Mouse (Mus musculus) CH12.LX (cell line): ENCODE measurements at regions not wholly inside any gene's neighbourhood (a gene's known extent, or its start where the extent isn't known, plus 50 kb on each side); places are given as distances from the start of the nearest gene placed in this dataset.

Experiments used
- DNase-seq: peaks from one replicate; pipeline ENCODE4 v3.0.0-alpha.2; 2013; ENCODE audit errors: extremely low read depth
- H3K27ac ChIP-seq: 2 replicates; pipeline ENCODE4 v1.5.1; 2012; ENCODE audit warnings: low read depth, mild to moderate bottlenecking, control low read depth, moderate library complexity; ENCODE audit not compliant: insufficient read depth
- H3K27me3 ChIP-seq: replicated peaks from 2 replicates; pipeline ENCODE3; 2012; ENCODE audit warnings: inconsistent platforms
- H3K36me3 ChIP-seq, 2 experiments: replicated peaks in 1 of 2; 2 replicates each; pipeline versions ENCODE3 to v1.6.1; 2012; ENCODE audit warnings: inconsistent platforms in 1 of 2, low read length in 1 of 2, mild to moderate bottlenecking in 1 of 2, mixed read lengths in 1 of 2, moderate library complexity in 1 of 2; ENCODE audit not compliant: control insufficient read depth in 1 of 2, insufficient read depth in 1 of 2
- H3K4me1 ChIP-seq, 2 experiments: 2 replicates each; pipeline ENCODE4 v1.6.1; 2012; ENCODE audit warnings: inconsistent platforms in 1 of 2, moderate library complexity in 1 of 2; ENCODE audit not compliant: insufficient read depth in 2 of 2, control insufficient read depth in 1 of 2
- H3K4me2 ChIP-seq: 2 replicates; pipeline ENCODE4 v1.6.1; 2012; ENCODE audit warnings: low read depth, mild to moderate bottlenecking, control low read depth; ENCODE audit not compliant: poor library complexity, insufficient read depth, severe bottlenecking
- H3K4me3 ChIP-seq, 3 experiments: fragments of 150-350 bp in 1 of 3; sonication (generic) in 1 of 3; replicated peaks in 1 of 3; 2 replicates each; pipeline versions ENCODE3 to v1.5.1; 2011 to 2012; ENCODE audit warnings: low read depth in 2 of 3, low read length in 2 of 3, mild to moderate bottlenecking in 2 of 3, moderate library complexity in 2 of 3, control low read depth in 1 of 3, improper control_type of control experiment in 1 of 3, inconsistent platforms in 1 of 3, mixed read lengths in 1 of 3; ENCODE audit not compliant: poor library complexity in 1 of 3
- H3K79me2 ChIP-seq: replicated peaks from 2 replicates; pipeline ENCODE4 v1.6.1; 2012; ENCODE audit warnings: mild to moderate bottlenecking, moderate library complexity; ENCODE audit not compliant: control insufficient read depth, poor library complexity, insufficient read depth, severe bottlenecking; ENCODE audit errors: extremely low read depth
- H3K9ac ChIP-seq: 2 replicates; pipeline ENCODE4 v1.6.1; 2012; ENCODE audit warnings: low read depth, mild to moderate bottlenecking, control low read depth, moderate library complexity; ENCODE audit not compliant: insufficient read depth
- H3K9me3 ChIP-seq: replicated peaks from 2 replicates; pipeline ENCODE3; 2012; ENCODE audit warnings: low read length, inconsistent platforms, mixed read lengths
- CHD1 ChIP-seq: IDR thresholded peaks from 2 replicates; pipeline ENCODE4 v1.6.1; 2012; ENCODE audit warnings: low read depth, low read length, improper control_type of control experiment, inconsistent platforms
- CHD2 ChIP-seq: IDR thresholded peaks from 2 replicates; pipeline ENCODE4 v1.6.1; 2011; ENCODE audit warnings: low read length, improper control_type of control experiment
- CTCF ChIP-seq, 2 experiments: IDR thresholded peaks in 1 of 2; conservative IDR thresholded peaks in 1 of 2; 2 replicates each; pipeline ENCODE4 v1.5.1; 2011 to 2012; ENCODE audit warnings: low read depth in 2 of 2, low read length in 2 of 2, improper control_type of control experiment in 1 of 2, inconsistent platforms in 1 of 2, mild to moderate bottlenecking in 1 of 2, moderate library complexity in 1 of 2
- E2F4 ChIP-seq: IDR thresholded peaks from 2 replicates; pipeline ENCODE4 v1.6.1; 2011; ENCODE audit warnings: low read depth, low read length, improper control_type of control experiment; ENCODE audit not compliant: insufficient replicate concordance
- ETS1 ChIP-seq: conservative IDR thresholded peaks from 2 replicates; pipeline ENCODE4 v1.6.1; 2012; ENCODE audit warnings: low read depth, mild to moderate bottlenecking, inconsistent platforms, low read length, improper control_type of control experiment, moderate library complexity
- HCFC1 ChIP-seq: IDR thresholded peaks from 2 replicates; pipeline ENCODE4 v1.6.1; 2012; ENCODE audit warnings: low read depth, mild to moderate bottlenecking, inconsistent platforms, low read length, improper control_type of control experiment
- IRF4 ChIP-seq: IDR thresholded peaks from 2 replicates; pipeline ENCODE4 v1.6.1; 2014; ENCODE audit warnings: low read depth, mild to moderate bottlenecking, inconsistent platforms, low read length, improper control_type of control experiment
- MAFK ChIP-seq: IDR thresholded peaks from 2 replicates; pipeline ENCODE4 v1.6.1; 2011; ENCODE audit warnings: low read length, improper control_type of control experiment; ENCODE audit not compliant: insufficient replicate concordance
- MAX ChIP-seq: IDR thresholded peaks from 2 replicates; pipeline ENCODE4 v1.6.1; 2011; ENCODE audit warnings: low read length, improper control_type of control experiment
- MAZ ChIP-seq: IDR thresholded peaks from 2 replicates; pipeline ENCODE4 v1.6.1; 2012; ENCODE audit warnings: low read depth, mild to moderate bottlenecking, inconsistent platforms, low read length, improper control_type of control experiment, moderate library complexity
- MEF2A ChIP-seq: IDR thresholded peaks from 2 replicates; pipeline ENCODE4 v1.6.1; 2014; ENCODE audit warnings: low read depth, mild to moderate bottlenecking, inconsistent platforms, low read length, improper control_type of control experiment, borderline replicate concordance
- MYC ChIP-seq: IDR thresholded peaks from 2 replicates; pipeline ENCODE4 v1.6.1; 2011; ENCODE audit warnings: low read depth, mild to moderate bottlenecking, improper control_type of control experiment, low read length
- NELFE ChIP-seq: IDR thresholded peaks from 2 replicates; pipeline ENCODE4 v1.6.1; 2011; ENCODE audit warnings: low read depth, low read length, improper control_type of control experiment
- NRF1 ChIP-seq: IDR thresholded peaks from 2 replicates; pipeline ENCODE4 v1.6.1; 2014; ENCODE audit warnings: low read depth, mild to moderate bottlenecking, inconsistent platforms, low read length, improper control_type of control experiment, moderate library complexity
- POLR2AphosphoS2 ChIP-seq: IDR thresholded peaks from 2 replicates; pipeline ENCODE4 v1.6.1; 2011; ENCODE audit warnings: low read depth, low read length, improper control_type of control experiment
- RAD21 ChIP-seq: IDR thresholded peaks from 2 replicates; pipeline ENCODE4 v1.6.1; 2011; ENCODE audit warnings: low read depth, mild to moderate bottlenecking, low read length, improper control_type of control experiment, moderate library complexity
- RCOR1 ChIP-seq: conservative IDR thresholded peaks from 2 replicates; pipeline ENCODE4 v1.6.1; 2012; ENCODE audit warnings: low read depth, mild to moderate bottlenecking, inconsistent platforms, low read length, improper control_type of control experiment
- UBTF ChIP-seq: IDR thresholded peaks from 2 replicates; pipeline ENCODE4 v1.6.1; 2012; ENCODE audit warnings: low read depth, mild to moderate bottlenecking, inconsistent platforms, low read length, improper control_type of control experiment, moderate library complexity
- USF1 ChIP-seq: IDR thresholded peaks from 2 replicates; pipeline ENCODE4 v1.6.1; 2014; ENCODE audit warnings: low read depth, mild to moderate bottlenecking, inconsistent platforms, low read length, improper control_type of control experiment
- USF2 ChIP-seq: conservative IDR thresholded peaks from 2 replicates; pipeline ENCODE4 v1.6.1; 2011; ENCODE audit warnings: low read depth, low read length, improper control_type of control experiment
- ZC3H11A ChIP-seq: IDR thresholded peaks from 2 replicates; pipeline ENCODE4 v1.6.1; 2012; ENCODE audit warnings: low read depth, mild to moderate bottlenecking, inconsistent platforms, low read length, improper control_type of control experiment
- ZKSCAN1 ChIP-seq: IDR thresholded peaks from 2 replicates; pipeline ENCODE4 v1.6.1; 2012; ENCODE audit warnings: low read depth, inconsistent platforms, low read length, improper control_type of control experiment, borderline replicate concordance
- dilution Hi-C: fragments of 300-500 bp; cut with MboI; formaldehyde crosslinking; loops from 2 replicates; pipeline ENCODE4 v1.14.3; 2020; ENCODE audit warnings: low sequenced_read_pairs; ENCODE audit not compliant: extremely low pct_unique_long_range_greater_than_20kb, extremely low pct_ligation_motif_present
- in situ Hi-C: fragments of 300-500 bp; cut with MboI; formaldehyde crosslinking; loops from 3 replicates; pipeline ENCODE4 v1.14.3; 2019; ENCODE audit warnings: low sequenced_read_pairs, low pct_ligation_motif_present, low pct_unique_long_range_greater_than_20kb, mixed read lengths

DNA sequence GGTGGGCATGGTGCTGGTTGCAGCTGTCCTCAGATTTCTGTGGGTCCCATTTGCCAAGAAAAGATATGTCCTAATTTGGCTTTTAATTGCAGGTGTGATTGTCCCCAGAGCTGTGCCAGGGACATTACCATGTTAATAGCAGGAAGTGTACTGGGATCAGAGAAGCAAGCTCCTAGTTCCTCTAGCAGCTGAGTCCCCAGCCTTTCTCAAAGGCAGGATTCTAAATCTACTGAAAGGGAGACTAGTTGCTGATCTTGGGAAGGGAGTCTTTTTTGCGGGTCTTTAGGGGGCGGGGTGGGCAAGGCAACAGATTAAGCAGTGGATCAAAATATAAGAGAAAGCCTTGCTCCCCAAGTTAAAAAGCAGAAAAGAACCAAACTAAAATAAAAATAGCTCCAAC is 122.3 kb upstream of the Ankrd55 start:
- no peaks in the 10 kb centered on the region for H3K79me2 ChIP-seq
- no peak overlapping the region for H3K27ac ChIP-seq
- TF ChIP-seq ETS1 (no peak), POLR2AphosphoS2 (no peak), UBTF (no peak), USF1 (no peak), MAZ (no peak), MAFK (no peak), NELFE (no peak)
- dilution Hi-C loops (no loop called here), in situ Hi-C loops (no loop called here)
- no peaks in the 10 kb centered on the region for H3K36me3 ChIP-seq
- peaks cover 3 to 8% of the 10 kb centered on the region in 2 experiments; a peak in 3 of 4 replicates for H3K4me1 ChIP-seq
- no peaks in the 10 kb centered on the region for H3K9me3 ChIP-seq
- no peak overlapping the region for H3K4me2 ChIP-seq
- DNase-seq: no peak
- no peaks in the 10 kb centered on the region for H3K27me3 ChIP-seq
- H3K9ac ChIP-seq: no peak overlapping the region
- H3K4me3 ChIP-seq: no peak overlapping the region

DNA sequence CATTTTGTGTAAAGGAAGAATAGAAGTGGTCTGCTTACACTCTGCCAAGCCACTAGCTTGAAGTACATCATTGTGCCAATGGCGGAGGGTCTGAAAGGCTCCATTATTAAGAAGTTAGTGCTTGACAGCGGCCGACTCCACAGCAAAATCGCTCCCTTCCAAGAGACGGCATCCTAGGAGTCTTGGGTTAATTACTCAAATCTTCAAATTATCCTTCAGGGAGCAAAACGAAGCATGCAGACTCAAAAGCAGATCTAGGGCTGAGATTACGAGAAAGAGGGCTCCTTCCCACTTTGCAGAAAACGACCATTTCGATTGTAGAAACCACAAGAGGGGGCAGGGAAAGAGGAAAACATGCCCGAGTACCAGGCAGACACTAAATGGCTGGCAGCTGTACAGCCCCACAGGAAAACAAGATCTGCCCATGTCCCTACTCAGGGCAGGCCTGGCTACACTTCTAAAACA is 121.9 kb upstream of the Ankrd55 start:
- H3K4me3 ChIP-seq: no peak overlapping the region
- no peak for DNase-seq
- in situ Hi-C loops: no loop called here

DNA sequence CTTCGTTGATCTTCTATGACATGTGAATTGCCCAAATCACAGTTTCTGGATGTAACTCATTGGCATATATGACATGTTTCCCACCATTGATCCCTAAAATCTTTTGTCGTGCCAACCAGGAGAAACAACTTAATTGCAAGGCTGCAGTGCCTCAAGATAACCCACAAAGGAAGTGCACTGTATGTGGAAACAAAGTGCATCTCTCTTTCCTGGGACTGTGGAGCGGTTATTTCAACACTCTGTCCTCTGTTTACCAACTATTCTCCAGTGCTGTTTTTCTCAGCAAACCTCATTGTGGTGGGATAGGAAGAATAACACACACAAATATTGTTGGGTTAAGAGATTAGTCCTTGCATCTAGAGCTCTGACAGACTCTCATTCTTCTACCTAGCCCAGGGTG is 119.8 kb upstream of the Ankrd55 start:
- Histone ChIP-seq H3K9me3 (no peaks in the 10 kb centered on the region), H3K27ac (no peak overlapping the region), H3K79me2 (no peaks in the 10 kb centered on the region), H3K4me3 (no peak overlapping the region), H3K27me3 (no peaks in the 10 kb centered on the region), H3K9ac (no peak overlapping the region), H3K36me3 (no peaks in the 10 kb centered on the region), H3K4me2 (no peak overlapping the region), H3K4me1 (no peaks in the 10 kb centered on the region)
- no peak for DNase-seq
- TF ChIP-seq ETS1: no peak
- TF ChIP-seq HCFC1: no peak
- TF ChIP-seq MYC: no peak
- TF ChIP-seq IRF4: no peak
- TF ChIP-seq USF1: no peak
- no peak for TF ChIP-seq ZKSCAN1
- in situ Hi-C loops: no loop called here
- dilution Hi-C loops: no loop called here

More for the DNA sequence above, 121.9 kb upstream of the Ankrd55 start:
- Histone ChIP-seq H3K9me3 (no peaks in the 10 kb centered on the region), H3K27me3 (no peaks in the 10 kb centered on the region), H3K4me2 (no peak overlapping the region), H3K27ac (no peak overlapping the region), H3K36me3 (no peaks in the 10 kb centered on the region), H3K4me1 (peaks cover 3 to 8% of the 10 kb centered on the region in 2 experiments; a peak in 3 of 4 replicates), H3K79me2 (no peaks in the 10 kb centered on the region), H3K9ac (no peak overlapping the region)
- dilution Hi-C loops: no loop called here
- TF ChIP-seq MAX: no peak
- no peak for TF ChIP-seq NRF1
- no peak for TF ChIP-seq RCOR1
- no peak for TF ChIP-seq MEF2A
- TF ChIP-seq ETS1: no peak
- TF ChIP-seq CHD2: no peak
- TF ChIP-seq CTCF (conservative IDR thresholded peaks at IDR 0.05 in 1 of 2, IDR thresholded peaks at IDR 0.05 in 1 of 2; ENCODE audit: low read depth in 2 of 2, low read length in 2 of 2): no peak
- TF ChIP-seq IRF4: no peak
- TF ChIP-seq USF1: no peak
- no peak for TF ChIP-seq POLR2AphosphoS2
- no peak for TF ChIP-seq RAD21
- no peak for TF ChIP-seq E2F4
- TF ChIP-seq CHD1: no peak
- TF ChIP-seq ZC3H11A: no peak
- TF ChIP-seq USF2: no peak
